Mouse (Mus musculus) brain, embryonic 14.5 days (tissue): Measurements from ENCODE around the gene Zfp526.

Source experiments
- CTCF ChIP-seq: fragments of 200-500 bp; IDR thresholded peaks from 2 replicates; pipeline ENCODE4 v1.5.1; 2012; ENCODE audit warnings: inconsistent platforms, mild to moderate bottlenecking, moderate library complexity, borderline replicate concordance; ENCODE audit not compliant: insufficient read depth, insufficient read length; ENCODE audit errors: extremely low read depth
- POLR2A ChIP-seq: fragments of 200-500 bp; IDR thresholded peaks from 2 replicates; pipeline ENCODE4 v1.6.1; 2012; ENCODE audit warnings: mild to moderate bottlenecking, inconsistent platforms, borderline replicate concordance; ENCODE audit not compliant: poor library complexity, insufficient read depth, insufficient read length, severe bottlenecking; ENCODE audit errors: extremely low read depth

- TF ChIP-seq CTCF (no peak), POLR2A (no peak)
These were observed 22.1 kb downstream of the Zfp526 start for GRCm38 (mm10) chr7:25243361-25243760.
